Mouse (Mus musculus) liver, postnatal 0 days (tissue): Measurements from ENCODE around the gene Tmtc4. TPM values are rescaled to one million over a fixed set of nuclear protein-coding genes. Genes with fewer than 3 reads are reported as not detected.
A peak's percentile ranks its signal among the peaks of the same experiment; 100 is the strongest.

Experiments
- ATAC-seq: fragments of 200-750 bp; cut with Nextera tagmentation; 2 replicates; pipeline ENCODE4 v1.8.0; 2017; ENCODE audit warnings: mild to moderate bottlenecking, moderate library complexity
- DNase-seq: peaks from one replicate; pipeline ENCODE4 v3.0.0-alpha.2; 2016
- H3K27ac ChIP-seq: fragments of 300-500 bp; sonication (generic); 2 replicates; pipeline ENCODE4 v1.5.1; 2014; ENCODE audit warnings: antibody characterized with exemption, moderate library complexity, mild to moderate bottlenecking, low read depth
- H3K27me3 ChIP-seq: fragments of 300-500 bp; sonication (generic); 2 replicates; pipeline ENCODE4 v1.6.1; 2014; ENCODE audit warnings: low read length, control low read depth, mixed read lengths; ENCODE audit not compliant: insufficient read depth
- H3K36me3 ChIP-seq: fragments of 300-500 bp; sonication (generic); replicated peaks from 2 replicates; pipeline ENCODE4 v1.6.1; 2014; ENCODE audit warnings: mild to moderate bottlenecking, control low read depth, low read length, moderate library complexity, mixed read lengths; ENCODE audit not compliant: insufficient read depth
- H3K4me1 ChIP-seq: fragments of 300-500 bp; sonication (generic); 2 replicates; pipeline ENCODE4 v1.6.1; 2014; ENCODE audit warnings: antibody characterized with exemption, mild to moderate bottlenecking, control low read depth; ENCODE audit not compliant: insufficient read depth
- H3K4me2 ChIP-seq: fragments of 300-500 bp; sonication (generic); 2 replicates; pipeline ENCODE4 v1.6.1; 2014; ENCODE audit warnings: low read depth, mild to moderate bottlenecking, low read length, moderate library complexity, mixed read lengths
- H3K4me3 ChIP-seq: fragments of 300-500 bp; sonication (generic); 2 replicates; pipeline ENCODE4 v1.5.1; 2014; ENCODE audit warnings: low read depth, low read length
- H3K9ac ChIP-seq: fragments of 300-500 bp; sonication (generic); replicated peaks from 2 replicates; pipeline ENCODE4 v1.6.1; 2014; ENCODE audit warnings: mild to moderate bottlenecking, moderate library complexity
- H3K9me3 ChIP-seq: fragments of 300-500 bp; sonication (generic); 2 replicates; pipeline ENCODE4 v1.6.1; 2016; ENCODE audit warnings: mild to moderate bottlenecking, control low read depth, low read length, mixed read lengths
- CTCF ChIP-seq: sonication (generic); IDR thresholded peaks from 2 replicates; pipeline ENCODE4 v1.5.1; 2016; ENCODE audit warnings: antibody characterized with exemption, low read depth
- EP300 ChIP-seq: IDR thresholded peaks from 2 replicates; pipeline ENCODE4 v1.6.1; 2016; ENCODE audit warnings: antibody characterized with exemption, low read depth, mild to moderate bottlenecking
- WGBS: fragments of 180-500 bp; shearing (Covaris S2); extraction: QIAGEN DNeasy Blood & Tissue Kit; methylation state at CpG from one replicate; pipeline ENCODE4 v1.1.7; 2014; ENCODE audit not compliant: insufficient replicate concordance; 5-methylcytosine and 5-hydroxymethylcytosine counted together
- polyA plus RNA-seq: library from polyadenylated mRNA; unstranded; fragments of >200 nt; fragmentation: Nextera tagmentation; extraction: Ambion mirVana; gene quantifications from 2 replicates; pipeline ENCODE4 v1.2.1, GENCODE M21; 2015

Gene Tmtc4
- polyA plus RNA-seq, 1 experiment from 2014 or later: 1.8 TPM

- Histone ChIP-seq H3K27me3 (no peaks in the 10 kb centered on the region), H3K4me1 (no peaks in the 10 kb centered on the region), H3K36me3 (peaks cover 8% of the 10 kb centered on the region), H3K4me3 (no peak overlapping the region), H3K27ac (no peak overlapping the region), H3K9ac (no peak overlapping the region), H3K9me3 (no peaks in the 10 kb centered on the region), H3K4me2 (no peak overlapping the region)
- no peak for ATAC-seq
- TF ChIP-seq EP300 (no peak), CTCF (no peak)
- no peak for DNase-seq
- WGBS: 82% methylated on average over 7 of the region's 7 CpGs
Observed at GRCm38 (mm10) chr14:122882795-122883409, 100.9 kb downstream of the Tmtc4 start.

- Histone ChIP-seq H3K4me3 (no peak overlapping the region), H3K36me3 (peaks cover 8% of the 10 kb centered on the region), H3K27me3 (no peaks in the 10 kb centered on the region), H3K9me3 (no peaks in the 10 kb centered on the region), H3K4me2 (no peak overlapping the region), H3K9ac (no peak overlapping the region), H3K27ac (no peak overlapping the region), H3K4me1 (no peaks in the 10 kb centered on the region)
- WGBS: 81% methylated on average over 9 of the region's 9 CpGs
- TF ChIP-seq CTCF (no peak), EP300 (no peak)
- DNase-seq (no peak), ATAC-seq (no peak)
Observed at GRCm38 (mm10) chr14:122882201-122882639, 101.6 kb downstream of the Tmtc4 start.

- H3K9me3 ChIP-seq: no peaks in the 10 kb centered on the region
- no peak overlapping the region for H3K4me2 ChIP-seq
- peaks cover 6% of the 10 kb centered on the region for H3K36me3 ChIP-seq
- H3K27ac ChIP-seq: no peak overlapping the region
- TF ChIP-seq CTCF (no peak), EP300 (no peak)
- DNase-seq (no peak), ATAC-seq (no peak)
- H3K27me3 ChIP-seq: no peaks in the 10 kb centered on the region
- H3K4me1 ChIP-seq: no peaks in the 10 kb centered on the region
- 71% methylated on average over 2 of the region's 2 CpGs for WGBS
- no peak overlapping the region for H3K4me3 ChIP-seq
- no peak overlapping the region for H3K9ac ChIP-seq
Observed at GRCm38 (mm10) chr14:122881699-122882098, 102.1 kb downstream of the Tmtc4 start.

- no peaks in the 10 kb centered on the region for H3K27me3 ChIP-seq
- ATAC-seq (no peak), DNase-seq (no peak)
- H3K36me3 ChIP-seq: no peaks in the 10 kb centered on the region; the same call in 1 of the 2 replicates
- no peak overlapping the region for H3K27ac ChIP-seq
- H3K4me1 ChIP-seq: no peaks in the 10 kb centered on the region
- 75% methylated on average over 7 of the region's 7 CpGs for WGBS
- no peak overlapping the region for H3K4me2 ChIP-seq
- TF ChIP-seq CTCF (no peak), EP300 (no peak)
- H3K9ac ChIP-seq: no peak overlapping the region
- no peaks in the 10 kb centered on the region for H3K9me3 ChIP-seq
- H3K4me3 ChIP-seq: no peak overlapping the region
Observed at GRCm38 (mm10) chr14:122880291-122880690, 103.5 kb downstream of the Tmtc4 start.

- Histone ChIP-seq H3K4me2 (no peak overlapping the region), H3K4me3 (no peak overlapping the region), H3K27me3 (no peaks in the 10 kb centered on the region), H3K4me1 (no peaks in the 10 kb centered on the region), H3K9ac (no peak overlapping the region), H3K27ac (no peak overlapping the region), H3K36me3 (no peaks in the 10 kb centered on the region; the same call in 1 of the 2 replicates), H3K9me3 (no peaks in the 10 kb centered on the region)
- DNase-seq (no peak), ATAC-seq (no peak)
- WGBS: 80% methylated on average over 3 of the region's 3 CpGs
- no peak for TF ChIP-seq CTCF
- TF ChIP-seq EP300: no peak
Observed at GRCm38 (mm10) chr14:122877787-122878186, 106.0 kb downstream of the Tmtc4 start.

GRCm38 (mm10) chr14:122876723-122877122 lies 107.1 kb downstream of the Tmtc4 start:
- Histone ChIP-seq H3K36me3 (no peaks in the 10 kb centered on the region; the same call in 1 of the 2 replicates), H3K4me1 (no peaks in the 10 kb centered on the region), H3K27me3 (no peaks in the 10 kb centered on the region), H3K9me3 (no peaks in the 10 kb centered on the region), H3K4me2 (no peak overlapping the region), H3K4me3 (no peak overlapping the region), H3K9ac (no peak overlapping the region), H3K27ac (no peak overlapping the region)
- TF ChIP-seq EP300 (no peak), CTCF (no peak)
- peak; percentile 50; the same call in 1 of the 2 replicates for ATAC-seq
- 60% methylated on average over 7 of the region's 7 CpGs for WGBS
- DNase-seq: no peak
